Mouse (Mus musculus): ENCODE results near the gene Setdb1.

DNA sequence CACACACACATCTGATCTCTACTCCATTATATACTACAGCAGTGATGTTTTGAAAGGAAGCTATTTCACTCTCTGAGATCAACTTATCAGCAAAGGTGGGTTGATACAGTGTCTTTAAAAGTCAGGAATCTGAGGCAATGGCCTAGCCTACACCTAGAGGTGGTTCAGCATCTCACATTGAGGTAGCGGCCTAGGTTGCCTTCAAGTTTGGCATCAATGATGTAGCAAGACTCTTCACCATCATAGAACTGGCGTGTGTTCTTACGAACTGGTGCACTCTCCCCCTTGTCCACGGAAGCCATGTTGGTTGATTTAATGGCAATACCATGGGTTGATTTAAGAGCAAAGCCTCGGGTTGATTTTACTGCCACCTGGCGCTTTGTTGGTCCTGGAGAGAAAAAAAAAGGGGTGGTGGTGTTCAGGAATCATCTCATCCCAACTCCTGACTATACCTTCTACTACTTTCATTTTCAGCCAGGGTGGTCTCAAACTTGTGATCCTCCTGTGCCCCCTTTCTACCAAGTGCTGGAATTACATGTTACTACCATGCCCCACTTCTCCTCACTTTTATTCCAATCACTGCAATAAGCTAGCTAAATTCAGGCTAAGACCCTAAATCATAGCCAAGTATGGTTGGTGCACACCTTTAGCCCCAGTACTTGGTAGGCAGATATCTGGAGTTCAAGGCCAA is 32.4 kb downstream of the Setdb1 start:
- TF ChIP-seq MYC (IDR thresholded peaks at IDR 0.05; ENCODE audit: low read depth, low read length) (peak; percentile 53; the same call in 1 of the 2 replicates), CTCF (IDR thresholded peaks at IDR 0.05 in 2 of 3, conservative IDR thresholded peaks at IDR 0.05 in 1 of 3; ENCODE audit: control insufficient read depth in 1 of 3, insufficient read depth in 1 of 3, low read depth in 2 of 3, low read length in 3 of 3, poor library complexity in 1 of 3, severe bottlenecking in 1 of 3) (peak in 2 of 3 experiments; percentile 25 to 45; a peak in 4 of 6 replicates)
